In genomic region chr11:89098930-89099329, GRCm38 (mm10) we compare ENCODE assay signal across 30 mouse cellular contexts. TPM values are rescaled to one million over a fixed set of nuclear protein-coding genes. Genes with fewer than 3 reads are reported as not detected.
DNase-seq lines count a peak whose midpoint lies in the region; ATAC-seq and TF ChIP-seq lines count a peak whose summit lies in the region.
"Had no signal": no experiment of that assay in that cellular context is flagged by ENCODE, and none has a peak within 500 bp of the region (broad histone marks: within the 10 kb centered on the region; RNA-seq: fewer than 3 reads in every experiment).

No protein-coding gene starts in this region.

- peaks cover 48% of the 10 kb centered on the region for H3K4me1 ChIP-seq in thymus, adult 2 months (replicated peaks; ENCODE audit: control insufficient read depth, insufficient read depth, low read length)
- H3K4me1 ChIP-seq in kidney, embryonic 14.5 days (ENCODE audit: control insufficient read depth, insufficient read depth, low read length) = peaks cover 9% of the 10 kb centered on the region; the same call in 1 of the 2 replicates
- H3K4me1 ChIP-seq: forebrain, embryonic 12.5 days had no signal

- H3K27me3 ChIP-seq in thymus, adult 2 months (ENCODE audit: control insufficient read depth, insufficient read depth, low read length) = no peaks in the 10 kb centered on the region
- no peaks in the 10 kb centered on the region for H3K27me3 ChIP-seq in kidney, embryonic 14.5 days (ENCODE audit: control insufficient read depth, insufficient read depth, low read length)
- H3K27me3 ChIP-seq: CH12.LX; embryonic facial prominence, embryonic 15.5 days; forebrain, embryonic 12.5 days; Patski had no signal

- no peaks in the 10 kb centered on the region for H3K36me3 ChIP-seq in thymus, adult 2 months (ENCODE audit: control insufficient read depth, insufficient read depth, low read length)
- H3K36me3 ChIP-seq in kidney, embryonic 14.5 days (ENCODE audit: control insufficient read depth, insufficient read depth, low read length) = no peaks in the 10 kb centered on the region
- H3K36me3 ChIP-seq: embryonic facial prominence, embryonic 13.5 days; embryonic facial prominence, embryonic 15.5 days; forebrain, embryonic 10.5 days; forebrain, embryonic 12.5 days; G1E had no signal

- 15% methylated on average over 6 of the region's 6 CpGs for WGBS in thymus, adult 2 months
- 64% methylated on average over 6 of the region's 6 CpGs for WGBS in kidney, embryonic 14.5 days

- TF ChIP-seq POLR2A in thymus, adult 2 months (IDR thresholded peaks at IDR 0.05; ENCODE audit: control insufficient read depth, extremely low read depth, insufficient read depth, low read length, poor library complexity) = no peak

- no peak for TF ChIP-seq CTCF in gastrocnemius, adult 2 months (IDR thresholded peaks at IDR 0.05)
- TF ChIP-seq CTCF in thymus, adult 2 months (IDR thresholded peaks at IDR 0.05; ENCODE audit: borderline replicate concordance, control insufficient read depth, extremely low read depth, insufficient read depth, low read length, poor library complexity) = no peak

- peak overlapping the region; percentile 79; the same call in 1 of the 2 replicates for H3K27ac ChIP-seq in gastrocnemius, adult 2 months
- H3K27ac ChIP-seq in thymus, adult 2 months (ENCODE audit: control insufficient read depth, insufficient read depth, low read length) = peak overlapping the region; percentile 77
- H3K27ac ChIP-seq in kidney, embryonic 14.5 days (ENCODE audit: low read depth, low read length) = no peak overlapping the region
- H3K27ac ChIP-seq: embryonic facial prominence, embryonic 13.5 days; embryonic facial prominence, embryonic 15.5 days; forebrain, embryonic 10.5 days; forebrain, embryonic 12.5 days had no signal

- no peak overlapping the region for H3K9ac ChIP-seq in kidney, embryonic 14.5 days (ENCODE audit: low read depth, low read length)
- H3K9ac ChIP-seq: embryonic facial prominence, embryonic 13.5 days; embryonic facial prominence, embryonic 15.5 days; forebrain, embryonic 12.5 days had no signal

- no peaks in the 10 kb centered on the region for H3K9me3 ChIP-seq in kidney, embryonic 14.5 days (ENCODE audit: control insufficient read depth, low read length)
- H3K9me3 ChIP-seq: embryonic facial prominence, embryonic 13.5 days; embryonic facial prominence, embryonic 15.5 days; forebrain, embryonic 10.5 days; forebrain, embryonic 12.5 days; G1E had no signal

- intact Hi-C loops in gastrocnemius, adult 2 months (cut with DNase I) = loop anchor here (2.0 to 10.0 kb wide), 2 partner anchors 88 to 626 kb away; no protein-coding TSS in a partner anchor
- intact Hi-C loops in gastrocnemius, postnatal 36 days (cut with DNase I) = no loop called here

- no peak for ATAC-seq in kidney, embryonic 14.5 days (ENCODE audit: low FRiP score, low TSS enrichment)
- ATAC-seq: activated CD4-positive, CD25-positive, alpha-beta regulatory T cell, adult 4 months; CD4-positive, CD25-positive, alpha-beta regulatory T cell, adult 4 months; forebrain, embryonic 14.5 days; Patski had no signal

- no peak overlapping the region for H3K4me2 ChIP-seq in kidney, embryonic 14.5 days (replicated peaks; ENCODE audit: low read depth, low read length)
- H3K4me2 ChIP-seq: embryonic facial prominence, embryonic 13.5 days; embryonic facial prominence, embryonic 15.5 days; forebrain, embryonic 12.5 days had no signal

- no peak overlapping the region for H3K4me3 ChIP-seq in gastrocnemius, adult 2 months
- H3K4me3 ChIP-seq in thymus, adult 2 months (ENCODE audit: control insufficient read depth, insufficient read depth, low read length) = no peak overlapping the region
- no peak overlapping the region for H3K4me3 ChIP-seq in kidney, embryonic 14.5 days (ENCODE audit: low read length)
- H3K4me3 ChIP-seq: embryonic facial prominence, embryonic 13.5 days; embryonic facial prominence, embryonic 15.5 days; erythroblast, embryonic 14.5 days; forebrain, embryonic 10.5 days; forebrain, embryonic 12.5 days had no signal

- no peak for DNase-seq in gastrocnemius, adult 2 months
- no peak for DNase-seq in gastrocnemius, postnatal 36 days
- no peak for DNase-seq in thymus, adult 2 months
- DNase-seq in thymus, postnatal 10 days (ENCODE audit: low spot score in 2 of 2) = no peak
- peak; percentile 53 for DNase-seq in thymus, postnatal 14 days
- peak; percentile 40 to 44 for DNase-seq in thymus, postnatal 36 days
- DNase-seq in left cerebral cortex, adult 8-10 months (ENCODE audit: low spot score in 2 of 2) = no peak
- DNase-seq: adrenal gland, adult 8-10 months; adrenal gland, postnatal 14 days; adrenal gland, postnatal 36 days; B cell, adult 2 months; cerebellum, adult 11-12 months; cerebellum, adult 2 months; cerebellum, adult 9-10 months; cerebellum, postnatal 10 days; cerebellum, postnatal 25 days had no signal

RNA-seq across cellular contexts. Expression of gene Gm525, which starts 25.3 kb away (rescaled TPM):
- total RNA-seq in gastrocnemius, adult 2 months (2021) = not detected
- total RNA-seq in gastrocnemius, postnatal 36 days (2021) = not detected
- 25.8 and 35.9 TPM in 2 replicates for polyA plus RNA-seq in thymus, adult 2 months (2012; rRNA removed)
- not detected for total RNA-seq in left cerebral cortex, adult 8-10 months (2022)
- polyA plus RNA-seq in kidney, embryonic 14.5 days (2014; fragmentation: Nextera tagmentation; extraction: Ambion mirVana) = not detected in 2 replicates
- total RNA-seq: adrenal gland, adult 18-20 months; adrenal gland, adult 8-10 months; adrenal gland, postnatal 14 days; adrenal gland, postnatal 36 days; G1E had no signal
- polyA plus RNA-seq: activated CD4-positive, CD25-positive, alpha-beta regulatory T cell, adult 4 months; CD4-positive, CD25-positive, alpha-beta regulatory T cell, adult 4 months; embryonic facial prominence, embryonic 11.5 days; erythroblast, embryonic 14.5 days; forebrain, embryonic 10.5 days; forebrain, embryonic 12.5 days; forebrain, embryonic 14.5 days; G1E; Patski had no signal

RNA-seq across cellular contexts. Expression of gene Dgke, which starts 32.3 kb away (rescaled TPM):
- 1 to 10 TPM; 3.4 to 3.7 TPM for total RNA-seq in gastrocnemius, adult 2 months (2021)
- total RNA-seq in gastrocnemius, postnatal 36 days (2021) = 1 to 10 TPM; 2.6 to 3.1 TPM
- 81.2 and 84.0 TPM in 2 replicates for polyA plus RNA-seq in thymus, adult 2 months (2012; rRNA removed)
- total RNA-seq in left cerebral cortex, adult 8-10 months (2022) = 10 to 100 TPM; 50.3 to 60.2 (median 53.3) TPM
- 3.2 and 5.3 TPM in 2 replicates for polyA plus RNA-seq in kidney, embryonic 14.5 days (2014; fragmentation: Nextera tagmentation; extraction: Ambion mirVana)
- polyA plus RNA-seq: erythroblast, embryonic 14.5 days had no signal

Comparison
In these comparisons a context has a peak if more than half of its experiments do, and no peak if none do; other contexts are left out.
1. DNase-seq: peak in thymus, postnatal 14 days (single experiment) and thymus, postnatal 36 days (2 of 2); none in gastrocnemius, adult 2 months (single experiment), gastrocnemius, postnatal 36 days (0 of 2), thymus, adult 2 months (single experiment), thymus, postnatal 10 days (0 of 2) and left cerebral cortex, adult 8-10 months (0 of 2).
2. RNA of gene Dgke, which starts 32.3 kb away (total RNA-seq): 50.3 to 60.2 TPM in left cerebral cortex, adult 8-10 months; 3.4 to 3.7 TPM in gastrocnemius, adult 2 months and 2.6 to 3.1 TPM in gastrocnemius, postnatal 36 days; every median in the first group is over 10 times any median in the second.